Mouse (Mus musculus) forebrain, embryonic 14.5 days (tissue): Measurements from ENCODE around the gene Gm20683. TPM values are rescaled to one million over a fixed set of nuclear protein-coding genes. Genes with fewer than 3 reads are reported as not detected.

Experiments
- ATAC-seq: fragments of 200-750 bp; cut with Nextera tagmentation; 2 replicates; pipeline ENCODE4 v1.8.0; 2017; ENCODE audit warnings: mild to moderate bottlenecking, moderate library complexity
- DNase-seq: peaks from one replicate; pipeline ENCODE4 v3.0.0-alpha.2; 2015; ENCODE audit warnings: low spot score
- H3K27ac ChIP-seq: fragments of 300-500 bp; sonication (generic); 2 replicates; pipeline ENCODE4 v1.5.1; 2014; ENCODE audit warnings: low read depth, mild to moderate bottlenecking, control low read depth, low read length, moderate library complexity
- H3K27me3 ChIP-seq: fragments of 300-500 bp; sonication (generic); replicated peaks from 2 replicates; pipeline ENCODE4 v1.6.1; 2014; ENCODE audit warnings: low read length, control low read depth, mixed read lengths; ENCODE audit not compliant: control insufficient read depth, insufficient read depth
- H3K36me3 ChIP-seq: fragments of 300-500 bp; sonication (generic); 2 replicates; pipeline ENCODE4 v1.6.1; 2014; ENCODE audit warnings: low read length, control low read depth; ENCODE audit not compliant: control insufficient read depth, insufficient read depth
- H3K4me1 ChIP-seq: fragments of 300-500 bp; sonication (generic); 2 replicates; pipeline ENCODE4 v1.6.1; 2014; ENCODE audit warnings: antibody characterized with exemption, low read length, control low read depth; ENCODE audit not compliant: control insufficient read depth, insufficient read depth
- H3K4me2 ChIP-seq: fragments of 300-500 bp; sonication (generic); 2 replicates; pipeline ENCODE4 v1.6.1; 2014; ENCODE audit warnings: mild to moderate bottlenecking, control low read depth, low read length
- H3K4me3 ChIP-seq: fragments of 300-500 bp; sonication (generic); 2 replicates; pipeline ENCODE4 v1.5.1; 2014; ENCODE audit warnings: low read depth, low read length, control low read depth
- H3K9ac ChIP-seq: fragments of 300-500 bp; sonication (generic); 2 replicates; pipeline ENCODE4 v1.6.1; 2014; ENCODE audit warnings: mild to moderate bottlenecking, low read length, control low read depth, moderate library complexity
- H3K9me3 ChIP-seq: fragments of 300-500 bp; sonication (generic); replicated peaks from 2 replicates; pipeline ENCODE4 v1.6.1; 2016; ENCODE audit warnings: low read length, control low read depth, mixed read lengths; ENCODE audit not compliant: control insufficient read depth
- WGBS: fragments of 180-500 bp; shearing (Covaris S2); extraction: QIAGEN DNeasy Blood & Tissue Kit; methylation state at CpG from one replicate; pipeline ENCODE4 v1.1.7; 2014; 5-methylcytosine and 5-hydroxymethylcytosine counted together
- polyA plus RNA-seq: library from polyadenylated mRNA; unstranded; fragments of >200 nt; fragmentation: Nextera tagmentation; extraction: Ambion mirVana; gene quantifications from 2 replicates; pipeline ENCODE4 v1.2.1, GENCODE M21; 2014

The Gm20683 gene
- polyA plus RNA-seq, 1 experiment from 2014 or later, result 5.1 TPM

DNA sequence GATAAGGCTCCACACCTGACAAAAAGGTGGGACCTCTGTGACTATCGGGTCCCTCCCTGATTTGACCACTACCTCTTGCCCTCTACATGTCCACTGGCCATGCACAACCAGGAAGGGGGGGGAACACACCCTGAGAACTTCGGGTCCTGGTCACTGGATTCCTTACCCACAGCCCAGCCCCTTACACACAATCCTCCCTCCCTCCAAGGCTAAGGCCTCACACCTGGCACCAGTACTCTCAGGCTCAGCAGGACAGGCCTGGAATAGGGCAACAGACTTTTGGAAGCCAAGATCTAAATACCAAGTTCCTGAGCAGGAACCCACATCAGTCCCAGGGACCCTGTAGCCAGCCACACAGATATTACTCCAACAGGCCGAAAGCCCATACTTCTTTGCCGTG is 2.7 kb downstream of the Gm20683 start:
- ATAC-seq, result no peak

DNA sequence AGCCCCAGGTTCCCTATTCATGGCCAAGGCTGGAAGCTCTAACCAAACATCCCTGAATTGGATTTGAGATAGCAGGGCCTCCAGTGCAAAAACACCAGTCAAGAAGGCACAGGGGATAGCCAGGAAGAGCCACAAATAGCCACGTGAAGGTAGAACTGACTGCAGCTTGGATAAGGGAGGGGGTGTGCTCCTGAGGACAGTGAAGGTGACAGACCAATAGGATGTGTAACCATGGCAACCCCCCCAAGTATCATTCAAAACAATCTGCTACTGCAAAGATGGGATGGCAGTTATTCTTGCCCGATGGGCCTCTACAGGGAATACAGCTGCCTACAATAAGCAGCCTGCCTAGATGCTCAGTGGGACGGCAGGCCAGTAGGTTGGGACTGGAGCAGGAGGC is 4.0 kb downstream of the Gm20683 start:
- WGBS, result 27% methylated on average over 3 of the region's 3 CpGs
- H3K27me3 ChIP-seq, result no peaks in the 10 kb centered on the region
- peak overlapping the region; percentile 67 for H3K27ac ChIP-seq
- peak overlapping the region; percentile 72; the same call in 1 of the 2 replicates for H3K9ac ChIP-seq
- peak overlapping the region; percentile 72 for H3K4me2 ChIP-seq
- no peaks in the 10 kb centered on the region for H3K9me3 ChIP-seq
- no peak overlapping the region for H3K4me3 ChIP-seq
- DNase-seq (peak; percentile 60), ATAC-seq (no peak)
- H3K4me1 ChIP-seq, result peaks cover 38% of the 10 kb centered on the region
- H3K36me3 ChIP-seq, result peaks cover 53% of the 10 kb centered on the region

More for the DNA sequence above, 2.7 kb downstream of the Gm20683 start:
- Histone ChIP-seq H3K27me3 (no peaks in the 10 kb centered on the region), H3K9me3 (no peaks in the 10 kb centered on the region), H3K4me3 (no peak overlapping the region), H3K36me3 (peaks cover 59% of the 10 kb centered on the region), H3K4me1 (peaks cover 39% of the 10 kb centered on the region), H3K27ac (no peak overlapping the region), H3K4me2 (no peak overlapping the region), H3K9ac (no peak overlapping the region)
- WGBS, result 91% methylated on average over 4 of the region's 4 CpGs
- no peak for DNase-seq

DNA sequence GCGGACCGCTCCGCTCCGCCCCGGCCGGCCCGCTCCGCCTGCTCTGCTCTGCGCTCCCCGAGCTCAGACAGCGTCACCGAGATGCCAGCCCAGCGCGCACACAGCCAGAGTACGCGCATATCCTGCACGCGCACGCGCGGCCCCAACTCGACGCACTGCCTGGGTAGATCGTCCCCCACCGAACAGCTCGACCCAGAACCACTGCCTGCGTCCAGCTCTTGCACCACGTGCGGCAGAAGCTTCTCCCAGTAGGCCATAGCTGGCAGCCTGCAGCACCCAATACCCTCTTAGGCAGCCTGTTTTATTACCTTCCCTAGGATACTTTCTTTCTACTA is 4.5 kb downstream of the Gm20683 start, which contains the start of gene Rhbdl1:
TSS of gene Rhbdl1 (minus strand) at position 220 of the 335 bp plus-strand sequence.
- Histone ChIP-seq H3K9ac (peak within 1 kb of the TSS; percentile 72), H3K36me3 (peaks cover 49% of the 10 kb centered on the region)
- DNase-seq, result peak; percentile 84

DNA sequence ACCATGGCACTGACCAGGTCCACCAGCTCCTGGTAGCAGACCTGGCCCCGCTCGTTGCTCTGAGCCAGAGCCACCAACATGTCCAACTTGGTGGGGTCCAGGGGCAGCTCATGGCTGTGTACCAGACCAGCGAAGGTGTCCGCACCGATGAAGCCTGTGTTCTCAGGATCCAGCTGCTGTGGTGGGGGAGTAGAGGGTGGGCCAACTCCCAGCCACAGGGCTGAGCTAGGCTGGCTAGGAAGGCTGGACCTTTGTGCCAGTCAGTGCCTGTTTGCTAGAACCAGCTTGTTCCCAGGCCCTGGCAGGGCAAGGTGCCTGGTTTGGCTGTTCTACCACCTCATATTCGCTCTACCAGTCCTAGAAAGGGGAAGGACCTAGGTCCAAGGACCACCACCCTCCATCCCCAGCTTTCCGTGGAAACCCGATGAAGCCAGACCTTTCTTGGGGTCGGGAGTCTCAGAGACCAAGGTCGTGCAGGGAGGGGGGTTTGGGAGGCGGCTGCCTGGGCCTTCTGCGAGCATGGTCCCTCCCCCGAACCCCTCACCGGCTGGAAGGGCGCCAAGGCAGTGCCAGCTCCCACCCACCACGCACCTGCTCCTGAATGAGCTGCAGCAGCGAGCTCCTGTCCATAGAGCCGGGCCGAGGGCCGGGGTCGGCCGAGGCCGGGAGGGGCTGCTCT is 5.0 kb downstream of the Gm20683 start:
- Histone ChIP-seq H3K9ac (peak overlapping the region; percentile 72), H3K4me1 (peaks cover 44% of the 10 kb centered on the region), H3K4me3 (peak overlapping the region; percentile 38), H3K9me3 (no peaks in the 10 kb centered on the region), H3K4me2 (peak overlapping the region; percentile 72), H3K27me3 (no peaks in the 10 kb centered on the region), H3K36me3 (peaks cover 47% of the 10 kb centered on the region), H3K27ac (peak overlapping the region; percentile 67)
- ATAC-seq (no peak), DNase-seq (peak; percentile 21)
- 22% methylated on average over 21 of the region's 23 CpGs for WGBS

More for the DNA sequence above, 4.5 kb downstream of the Gm20683 start, which contains the start of gene Rhbdl1:
- no peaks in the 10 kb centered on the region for H3K27me3 ChIP-seq
- peak; percentile 27 for ATAC-seq
- H3K27ac ChIP-seq, result peak within 1 kb of the TSS; percentile 67
- peaks cover 39% of the 10 kb centered on the region for H3K4me1 ChIP-seq
- H3K4me2 ChIP-seq, result peak within 1 kb of the TSS; percentile 72
- WGBS, result under 1% methylated on average over 26 of the region's 29 CpGs
- H3K4me3 ChIP-seq, result peak within 1 kb of the TSS; percentile 38
- H3K9me3 ChIP-seq, result no peaks in the 10 kb centered on the region

DNA sequence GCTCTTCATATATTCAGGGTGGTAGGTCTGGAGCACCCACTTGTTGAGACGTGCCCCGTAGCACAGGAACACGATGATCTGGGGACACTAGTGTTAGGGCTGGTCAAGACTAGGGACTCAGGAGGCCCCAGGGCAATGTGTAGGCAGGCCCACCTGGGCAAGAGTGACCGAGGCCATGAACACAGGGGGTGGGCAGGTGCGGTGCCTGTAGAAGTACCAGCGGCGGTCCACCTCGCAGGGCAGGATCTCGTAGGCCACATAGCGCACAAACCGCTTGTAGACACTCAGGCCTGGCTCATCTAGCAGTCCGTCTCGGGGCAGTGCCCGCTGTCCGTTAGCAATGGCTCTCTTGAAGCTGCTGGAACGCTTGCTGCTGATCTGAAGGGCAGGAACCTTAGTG is 5.7 kb downstream of the Gm20683 start:
- peak overlapping the region; percentile 72; the same call in 1 of the 2 replicates for H3K4me2 ChIP-seq
- 0 out of 2 replicates have a peak overlapping the region, but pooled peaks have one; percentile 38 for H3K4me3 ChIP-seq
- no peak overlapping the region for H3K27ac ChIP-seq
- H3K27me3 ChIP-seq, result no peaks in the 10 kb centered on the region
- H3K36me3 ChIP-seq, result peaks cover 47% of the 10 kb centered on the region
- no peaks in the 10 kb centered on the region for H3K9me3 ChIP-seq
- H3K9ac ChIP-seq, result no peak overlapping the region
- H3K4me1 ChIP-seq, result peaks cover 48% of the 10 kb centered on the region
- no peak for ATAC-seq
- no peak for DNase-seq
- WGBS, result 92% methylated on average over 16 of the region's 16 CpGs

DNA sequence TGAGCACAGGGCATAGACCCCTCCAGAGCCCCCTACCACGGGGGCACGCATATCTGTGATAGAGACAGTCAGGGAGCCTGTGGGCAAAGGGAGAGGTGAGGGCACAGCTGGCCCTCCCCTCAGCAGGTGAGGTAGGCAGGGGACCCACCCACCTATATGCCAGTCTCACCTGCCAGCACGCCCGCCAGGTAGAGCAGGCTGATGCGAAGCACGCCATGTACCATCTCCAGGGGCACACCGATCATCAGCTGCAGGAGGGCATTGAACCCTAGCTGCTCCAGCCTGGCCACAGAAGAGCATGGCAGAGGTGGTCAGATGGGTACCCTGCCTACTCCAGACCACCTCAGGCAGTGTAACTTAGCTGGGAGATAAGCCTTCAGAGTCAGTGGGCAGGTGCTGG is 6.3 kb downstream of the Gm20683 start:
- Histone ChIP-seq H3K9me3 (no peaks in the 10 kb centered on the region), H3K27ac (no peak overlapping the region), H3K4me1 (peaks cover 48% of the 10 kb centered on the region), H3K36me3 (peaks cover 47% of the 10 kb centered on the region), H3K27me3 (no peaks in the 10 kb centered on the region), H3K4me3 (no peak overlapping the region), H3K4me2 (no peak overlapping the region), H3K9ac (no peak overlapping the region)
- no peak for ATAC-seq
- no peak for DNase-seq
- 94% methylated on average over 7 of the region's 7 CpGs for WGBS

DNA sequence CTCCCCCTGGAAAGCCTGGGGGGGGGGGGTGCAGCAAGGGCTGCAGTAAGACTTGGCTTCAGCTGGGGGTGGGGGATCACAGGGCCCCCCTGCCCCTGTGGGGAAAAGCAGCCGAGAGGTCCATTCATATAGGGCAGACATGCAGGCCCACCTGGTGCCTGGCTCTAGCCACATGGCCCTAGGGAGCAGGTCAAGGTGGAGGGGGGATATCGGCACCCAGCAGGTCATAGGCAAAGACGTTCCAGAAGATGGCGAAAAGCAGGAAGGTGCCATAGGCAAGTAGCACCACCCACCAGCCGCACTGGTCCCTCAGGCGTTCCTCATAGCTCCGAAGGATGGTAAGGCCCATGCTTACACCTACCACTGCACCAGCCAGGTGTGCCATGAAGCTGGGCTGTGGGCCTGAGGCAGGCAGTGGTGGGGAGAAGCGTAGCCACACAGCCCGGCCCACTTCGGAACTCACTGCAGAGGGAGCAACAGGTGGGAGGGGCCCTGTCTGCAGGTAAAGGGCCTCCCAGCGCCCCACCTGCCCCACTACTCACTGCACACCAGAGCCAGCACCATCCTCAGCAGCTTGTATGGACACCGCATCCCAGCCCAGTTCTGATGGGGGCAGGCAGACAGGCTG is 6.9 kb downstream of the Gm20683 start:
- H3K4me3 ChIP-seq, result peak overlapping the region; percentile 86
- H3K36me3 ChIP-seq, result peaks cover 47% of the 10 kb centered on the region
- H3K27ac ChIP-seq, result no peak overlapping the region
- ATAC-seq, result no peak
- H3K9ac ChIP-seq, result peak overlapping the region; percentile 62
- peak overlapping the region; percentile 79 for H3K4me2 ChIP-seq
- H3K9me3 ChIP-seq, result no peaks in the 10 kb centered on the region
- no peak for DNase-seq
- H3K27me3 ChIP-seq, result no peaks in the 10 kb centered on the region
- peaks cover 53% of the 10 kb centered on the region for H3K4me1 ChIP-seq
- WGBS, result 87% methylated on average over 12 of the region's 12 CpGs

DNA sequence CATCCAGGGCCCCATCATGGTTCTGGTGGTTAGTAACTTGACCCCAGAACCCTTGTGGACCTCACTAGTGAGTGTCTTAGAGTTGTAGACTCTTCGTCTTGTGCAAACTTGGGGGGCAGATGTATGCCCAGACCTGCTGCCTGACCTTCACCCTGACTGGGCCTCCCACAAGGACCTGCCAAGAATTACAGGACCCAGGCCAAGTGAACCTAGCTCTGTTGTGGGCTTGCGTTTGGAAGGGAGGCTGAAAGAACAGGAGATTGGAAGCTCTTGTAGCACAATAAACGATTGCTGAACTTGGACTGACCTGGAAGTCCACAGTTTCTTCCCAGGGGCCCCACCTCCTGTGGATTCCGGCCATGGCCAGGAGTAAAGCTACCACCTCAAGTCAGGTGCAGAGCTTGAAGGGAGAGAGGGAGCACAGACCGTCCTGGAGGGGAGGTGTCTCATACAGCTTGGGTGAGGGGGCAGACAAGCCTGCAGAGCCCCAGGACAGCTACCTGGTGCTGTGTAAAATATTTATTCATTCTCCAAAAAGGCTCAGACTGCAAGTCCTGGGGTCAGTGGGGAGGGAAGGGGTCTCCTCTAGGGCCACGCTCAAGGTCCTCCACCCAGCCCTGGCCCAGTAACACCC is 7.5 kb downstream of the Gm20683 start:
- 48% methylated on average over 6 of the region's 6 CpGs for WGBS
- Histone ChIP-seq H3K36me3 (peaks cover 44% of the 10 kb centered on the region), H3K4me3 (peak overlapping the region; percentile 86), H3K9me3 (no peaks in the 10 kb centered on the region), H3K27ac (peak overlapping the region; percentile 78; the same call in 1 of the 2 replicates), H3K27me3 (no peaks in the 10 kb centered on the region), H3K4me2 (peak overlapping the region; percentile 79), H3K9ac (peak overlapping the region; percentile 62), H3K4me1 (peaks cover 56% of the 10 kb centered on the region)
- DNase-seq (no peak), ATAC-seq (no peak)
